Mouse (Mus musculus) liver, embryonic 14.5 days (tissue): Measurements from ENCODE around the gene Grm8. TPM values are rescaled to one million over a fixed set of nuclear protein-coding genes. Genes with fewer than 3 reads are reported as not detected.

ENCODE experiments used
- ATAC-seq: fragments of 200-750 bp; cut with Nextera tagmentation; 2 replicates; pipeline ENCODE4 v1.8.0; 2017; ENCODE audit warnings: moderate number of reproducible peaks, mild to moderate bottlenecking, moderate library complexity; ENCODE audit not compliant: insufficient read depth
- DNase-seq, 3 experiments: peaks; one replicate each; pipeline ENCODE4 v3.0.0-alpha.2; 2012 to 2013; ENCODE audit warnings: low read depth in 3 of 3, low spot score in 3 of 3
- H3K27ac ChIP-seq: fragments of 300-500 bp; sonication (generic); 2 replicates; pipeline ENCODE4 v1.5.1; 2014; ENCODE audit warnings: moderate library complexity, mild to moderate bottlenecking, control low read depth, inconsistent platforms
- H3K27me3 ChIP-seq: fragments of 300-500 bp; sonication (generic); 2 replicates; pipeline ENCODE4 v1.6.1; 2014; ENCODE audit warnings: mild to moderate bottlenecking, low read length, moderate library complexity; ENCODE audit not compliant: control insufficient read depth, insufficient read depth
- H3K36me3 ChIP-seq: fragments of 300-500 bp; sonication (generic); replicated peaks from 2 replicates; pipeline ENCODE4 v1.6.1; 2014; ENCODE audit warnings: low read depth; ENCODE audit not compliant: control insufficient read depth, insufficient read depth
- H3K4me1 ChIP-seq, 2 experiments: fragments of 200-500 bp in 1 of 2; fragments of 300-500 bp in 1 of 2; sonication (generic) in 1 of 2; replicated peaks; 2 replicates each; pipeline ENCODE4 v1.6.1; 2012 to 2014; ENCODE audit warnings: antibody characterized with exemption in 1 of 2, inconsistent platforms in 1 of 2, low read length in 1 of 2; ENCODE audit not compliant: control insufficient read depth in 2 of 2, insufficient read depth in 2 of 2
- H3K4me2 ChIP-seq: fragments of 300-500 bp; sonication (generic); 2 replicates; pipeline ENCODE4 v1.6.1; 2014; ENCODE audit warnings: low read depth, mild to moderate bottlenecking, control low read depth, moderate library complexity
- H3K4me3 ChIP-seq, 2 experiments: fragments of 200-500 bp in 1 of 2; fragments of 300-500 bp in 1 of 2; sonication (generic) in 1 of 2; 2 replicates each; pipeline ENCODE4 v1.5.1; 2012 to 2014; ENCODE audit warnings: low read depth in 2 of 2, low read length in 2 of 2, mild to moderate bottlenecking in 2 of 2, control low read depth in 1 of 2, inconsistent platforms in 1 of 2, moderate library complexity in 1 of 2; ENCODE audit not compliant: insufficient read depth in 1 of 2
- H3K9ac ChIP-seq: fragments of 300-500 bp; sonication (generic); replicated peaks from 2 replicates; pipeline ENCODE4 v1.6.1; 2014; ENCODE audit warnings: mild to moderate bottlenecking, control low read depth, moderate library complexity
- H3K9me3 ChIP-seq: fragments of 300-500 bp; sonication (generic); 2 replicates; pipeline ENCODE4 v1.6.1; 2016; ENCODE audit warnings: low read length, mixed read lengths; ENCODE audit not compliant: control insufficient read depth
- CTCF ChIP-seq: IDR thresholded peaks from 2 replicates; pipeline ENCODE4 v1.5.1; 2016; ENCODE audit warnings: antibody characterized with exemption, low read depth, control low read depth
- EP300 ChIP-seq: IDR thresholded peaks from 2 replicates; pipeline ENCODE4 v1.6.1; 2016; ENCODE audit warnings: antibody characterized with exemption, low read depth
- WGBS: fragments of 180-500 bp; shearing (Covaris S2); extraction: QIAGEN DNeasy Blood & Tissue Kit; methylation state at CpG from one replicate; pipeline ENCODE4 v1.1.7; 2014; ENCODE audit not compliant: insufficient replicate concordance; 5-methylcytosine and 5-hydroxymethylcytosine counted together
- polyA plus RNA-seq, 2 experiments: library from polyadenylated mRNA; depleted of rRNA in 1 of 2; stranded (reverse) in 1 of 2; unstranded in 1 of 2; fragments of >200 nt; fragmentation: Nextera tagmentation in 1 of 2; extraction: Ambion mirVana in 1 of 2; gene quantifications; 2 replicates each; pipeline versions ENCODE4 v1.2.1 to v1.2.3; 2012 to 2014

Grm8 gene
- polyA plus RNA-seq, 2 experiments: not detected

DNA sequence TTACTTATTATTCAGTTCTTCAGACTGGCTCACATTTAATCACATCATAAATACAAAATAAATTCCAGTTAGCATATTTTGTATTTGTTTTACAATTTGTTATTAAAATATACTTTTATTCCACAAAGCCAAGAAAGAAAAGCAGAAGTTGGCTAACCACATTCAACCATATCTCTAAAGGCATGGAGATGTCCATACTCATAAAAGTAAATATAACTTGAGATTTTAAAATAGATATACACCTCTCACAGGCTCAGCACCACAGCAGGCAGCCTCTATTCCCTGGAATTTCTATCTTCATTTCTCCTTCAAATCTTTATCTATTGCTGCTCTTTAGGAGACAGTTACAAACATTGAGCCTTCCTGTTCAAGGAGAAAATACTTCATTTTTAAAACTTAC is 774.5 kb downstream of the Grm8 start:
- no peaks in the 10 kb centered on the region for H3K4me1 ChIP-seq
- no peaks in the 10 kb centered on the region for H3K27me3 ChIP-seq
- ATAC-seq (no peak), DNase-seq (no peak)
- H3K36me3 ChIP-seq: no peaks in the 10 kb centered on the region
- no peak overlapping the region for H3K27ac ChIP-seq
- TF ChIP-seq CTCF (no peak), EP300 (no peak)
- H3K9me3 ChIP-seq: no peaks in the 10 kb centered on the region
- no peak overlapping the region for H3K4me2 ChIP-seq
- H3K9ac ChIP-seq: no peak overlapping the region
- H3K4me3 ChIP-seq: no peak overlapping the region

DNA sequence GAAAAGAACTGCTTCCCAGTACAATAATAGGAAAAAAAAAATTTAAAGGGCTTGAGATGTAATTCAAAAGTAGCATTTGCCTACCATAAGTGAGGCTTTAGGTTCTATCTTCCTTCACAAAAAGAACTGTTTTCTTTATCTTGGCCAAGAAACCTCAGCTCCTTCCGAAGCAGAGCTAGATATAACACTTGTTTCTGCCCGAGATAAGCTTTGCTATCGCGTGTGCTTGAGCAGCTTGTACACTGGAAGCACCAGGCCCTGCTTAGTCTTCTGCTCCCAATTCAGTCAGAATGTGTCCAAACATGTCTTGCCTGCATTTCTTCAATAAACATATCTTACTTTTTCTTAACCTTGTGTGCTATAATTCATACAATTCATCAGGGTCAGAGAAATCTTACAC is 783.8 kb downstream of the Grm8 start:
- Histone ChIP-seq H3K36me3 (no peaks in the 10 kb centered on the region), H3K9ac (no peak overlapping the region), H3K4me2 (no peak overlapping the region), H3K4me3 (no peak overlapping the region), H3K27me3 (no peaks in the 10 kb centered on the region), H3K4me1 (peaks cover 0 to 5% of the 10 kb centered on the region in 2 experiments; a peak in 1 of 4 replicates), H3K9me3 (no peaks in the 10 kb centered on the region), H3K27ac (no peak overlapping the region)
- TF ChIP-seq EP300 (peak; percentile 80), CTCF (no peak)
- WGBS: 12% methylated on average over 4 of the region's 4 CpGs
- DNase-seq (peak in 2 of 3 experiments; percentile 11 to 13), ATAC-seq (peak; percentile 68; the same call in 1 of the 2 replicates)

DNA sequence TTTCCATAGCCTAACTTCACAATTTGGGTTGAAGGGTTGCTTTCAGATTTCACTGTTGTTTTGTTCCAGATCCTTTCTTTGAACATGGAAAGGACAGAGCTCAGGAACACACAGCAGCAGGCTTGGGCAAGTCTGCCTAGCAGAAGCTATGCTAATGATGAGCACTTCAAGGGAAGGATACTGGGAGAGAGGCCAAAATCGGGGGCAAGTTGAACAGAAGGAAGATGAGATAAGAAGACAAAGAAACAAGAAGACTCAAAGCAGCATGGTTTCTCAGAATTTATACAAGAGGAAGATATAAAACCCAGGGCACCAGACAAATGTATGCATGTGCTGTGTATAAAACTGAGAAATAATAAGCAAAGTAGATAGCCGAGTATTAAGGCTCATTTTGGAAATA is 786.7 kb downstream of the Grm8 start:
- H3K4me1 ChIP-seq: peaks cover 0 to 5% of the 10 kb centered on the region in 2 experiments; a peak in 1 of 4 replicates
- TF ChIP-seq EP300 (no peak), CTCF (no peak)
- no peaks in the 10 kb centered on the region for H3K27me3 ChIP-seq
- no peak overlapping the region for H3K4me2 ChIP-seq
- peak; percentile 18 to 33 (median 19) for DNase-seq
- H3K36me3 ChIP-seq: no peaks in the 10 kb centered on the region
- H3K4me3 ChIP-seq: no peak overlapping the region
- WGBS: 14% methylated on average over 2 of the region's 2 CpGs
- ATAC-seq: peak; percentile 79
- H3K9me3 ChIP-seq: no peaks in the 10 kb centered on the region
- no peak overlapping the region for H3K9ac ChIP-seq
- no peak overlapping the region for H3K27ac ChIP-seq

DNA sequence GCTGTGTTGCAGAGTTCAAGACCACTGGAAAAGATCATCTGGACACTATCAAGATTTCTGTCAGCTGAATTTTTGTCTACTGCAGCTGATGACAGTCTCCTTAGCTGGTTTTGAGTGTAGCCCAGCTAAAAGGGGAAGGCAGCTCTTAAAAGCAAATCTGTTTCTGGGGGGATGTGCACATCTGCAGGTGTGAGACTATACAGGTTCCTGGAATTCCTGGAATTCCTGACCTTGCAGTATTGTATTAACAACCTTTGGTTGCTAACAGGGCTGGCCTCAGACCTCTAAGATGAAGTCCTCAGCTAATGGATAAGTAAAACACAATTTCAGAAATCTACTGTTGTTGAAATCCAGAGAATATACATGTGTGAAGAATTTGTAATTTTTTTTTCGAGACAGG is 788.7 kb downstream of the Grm8 start:
- TF ChIP-seq CTCF (no peak), EP300 (no peak)
- H3K36me3 ChIP-seq: no peaks in the 10 kb centered on the region
- no peak overlapping the region for H3K4me3 ChIP-seq
- H3K4me1 ChIP-seq: peaks cover 0 to 5% of the 10 kb centered on the region in 2 experiments; a peak in 1 of 4 replicates
- ATAC-seq (no peak), DNase-seq (no peak)
- no peak overlapping the region for H3K27ac ChIP-seq
- H3K9ac ChIP-seq: no peak overlapping the region
- 65% methylated on average over 1 of the region's 1 CpGs for WGBS
- H3K27me3 ChIP-seq: no peaks in the 10 kb centered on the region
- no peaks in the 10 kb centered on the region for H3K9me3 ChIP-seq
- no peak overlapping the region for H3K4me2 ChIP-seq

DNA sequence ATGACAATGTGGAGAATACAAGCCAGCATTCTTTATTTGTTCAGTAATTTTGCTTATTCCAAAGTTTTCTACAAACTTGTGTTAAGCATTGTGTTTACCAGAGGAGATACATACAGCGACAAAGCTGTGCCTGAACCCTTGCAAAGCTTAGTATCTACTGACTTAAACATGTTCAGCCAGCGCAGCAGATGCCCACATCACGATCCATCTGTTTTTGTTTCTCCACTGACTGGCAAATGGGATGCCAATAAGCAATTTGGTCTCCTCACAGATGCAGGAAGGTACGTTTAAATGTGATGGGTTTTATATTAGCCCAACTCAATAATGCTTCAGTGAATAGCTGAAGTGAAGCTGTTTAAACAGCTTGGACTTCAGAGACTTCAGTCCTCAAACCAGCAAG is 794.8 kb downstream of the Grm8 start:
- no peaks in the 10 kb centered on the region for H3K36me3 ChIP-seq
- H3K9me3 ChIP-seq: no peaks in the 10 kb centered on the region
- no peaks in the 10 kb centered on the region for H3K27me3 ChIP-seq
- no peaks in the 10 kb centered on the region for H3K4me1 ChIP-seq
- DNase-seq: no peak
- no peak for TF ChIP-seq CTCF
- H3K9ac ChIP-seq: no peak overlapping the region
- no peak overlapping the region for H3K27ac ChIP-seq
- 71% methylated on average over 4 of the region's 4 CpGs for WGBS
- H3K4me3 ChIP-seq: no peak overlapping the region
- ATAC-seq: no peak
- no peak overlapping the region for H3K4me2 ChIP-seq
